Mouse (Mus musculus) retina, postnatal 7 days (tissue): ENCODE data around the gene Edn1.

Source experiments
- DNase-seq: peaks from one replicate; pipeline ENCODE4 v3.0.0-alpha.2; 2012; ENCODE audit warnings: low read depth, low spot score

Gene Edn1

GRCm38 (mm10) chr13:42315628-42316027 lies 14.4 kb downstream of the Edn1 start:
- DNase-seq = no peak

DNA sequence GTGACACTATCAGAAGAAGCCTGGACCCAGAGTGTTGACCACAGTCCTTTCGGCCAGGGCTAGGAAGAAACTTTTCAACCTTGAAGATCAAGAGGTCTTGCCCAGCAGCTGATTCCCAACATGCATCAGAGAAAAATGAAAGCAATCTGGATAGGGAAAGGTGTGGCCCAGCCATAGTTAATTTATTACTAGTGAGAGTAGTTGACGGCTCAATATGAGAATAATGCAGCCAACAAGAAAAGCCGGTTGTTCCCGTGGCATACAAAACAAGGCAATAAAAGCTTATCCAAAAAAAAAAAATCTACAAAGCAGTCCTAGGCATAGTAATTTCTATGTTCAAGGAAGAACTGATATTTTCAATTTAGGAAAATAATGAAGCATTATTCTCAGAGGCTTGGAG lies 16.5 kb downstream of the Edn1 start:
- no peak for DNase-seq

DNA sequence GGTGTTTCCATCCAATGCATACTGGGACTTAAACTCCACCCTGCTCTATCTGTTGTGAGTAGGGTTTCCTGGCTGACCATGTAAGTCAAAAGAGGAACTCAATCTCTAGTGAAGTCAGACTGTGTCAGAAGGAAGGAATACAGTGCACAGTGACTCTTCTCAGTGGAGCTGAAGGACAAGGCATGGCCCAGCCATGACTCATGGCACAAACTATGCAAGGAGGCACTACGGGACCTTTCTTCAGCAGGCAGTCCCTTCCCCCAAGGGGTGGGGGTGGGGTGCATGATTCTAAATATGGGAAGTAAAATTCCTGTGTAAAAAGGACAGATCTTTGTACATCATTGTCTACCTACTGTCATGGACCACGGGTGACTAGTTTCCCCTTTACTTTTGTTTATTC lies 27.3 kb downstream of the Edn1 start:
- DNase-seq = no peak

DNA sequence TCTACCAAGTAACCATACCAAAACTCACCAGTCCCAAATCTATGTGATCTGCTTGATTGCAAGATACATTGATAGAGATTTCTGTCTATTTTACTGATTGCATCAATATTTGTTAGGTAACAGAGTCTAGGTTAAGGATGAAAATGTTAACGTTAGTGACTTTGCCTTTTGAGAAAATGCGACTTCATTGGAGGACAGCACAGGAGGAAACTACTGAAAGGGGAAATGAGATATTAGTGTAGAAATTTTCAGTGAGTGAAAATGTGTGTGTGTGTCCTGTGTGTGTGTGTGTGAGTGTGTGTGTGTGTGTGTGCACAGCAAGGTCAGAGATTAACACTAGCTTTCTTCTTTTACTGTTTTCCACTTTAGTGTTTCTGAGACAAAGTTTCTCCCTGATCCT lies 29.8 kb downstream of the Edn1 start:
- no peak for DNase-seq

DNA sequence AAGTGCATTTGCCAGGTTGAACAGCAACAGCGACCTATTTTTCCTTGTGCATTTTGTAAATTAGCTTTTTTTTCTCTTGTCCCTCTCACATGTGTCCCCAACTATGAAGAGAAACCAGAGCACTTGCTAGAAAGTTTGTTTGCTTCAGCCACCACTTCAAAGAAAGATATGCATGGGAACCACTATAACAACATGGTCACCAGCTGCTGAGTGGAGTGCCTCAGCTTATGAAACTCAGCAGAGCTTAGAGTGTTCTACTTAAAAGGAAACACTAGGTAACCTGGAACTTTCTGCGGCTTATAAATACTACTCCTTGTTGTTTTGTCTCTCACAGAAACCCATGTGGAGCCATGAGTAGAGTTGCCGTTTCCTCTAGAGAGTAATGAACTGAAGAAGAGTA lies 33.7 kb downstream of the Edn1 start:
- no peak for DNase-seq

GRCm38 (mm10) chr13:42336414-42336813 lies 35.1 kb downstream of the Edn1 start:
- DNase-seq = no peak

DNA sequence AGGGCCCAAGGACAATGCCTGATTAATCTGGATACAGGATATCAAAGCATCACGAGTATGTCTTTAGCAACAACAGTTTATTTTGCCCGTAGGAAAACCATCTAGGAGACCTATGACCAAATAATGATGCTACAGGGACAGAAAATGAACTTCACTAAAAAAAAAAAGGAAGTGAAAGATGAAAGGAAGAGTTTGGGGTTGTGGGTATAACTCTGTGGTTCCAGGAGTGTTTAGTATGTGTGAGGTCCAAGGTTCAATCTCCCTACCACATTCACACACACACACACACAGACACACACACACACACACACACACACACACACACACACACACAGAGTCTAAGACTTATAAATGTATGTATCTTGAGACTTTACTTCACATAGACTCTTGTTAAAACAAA lies 35.8 kb downstream of the Edn1 start:
- no peak for DNase-seq

- no peak for DNase-seq
These were observed 38.2 kb downstream of the Edn1 start for GRCm38 (mm10) chr13:42339466-42339865.

- DNase-seq = no peak
These were observed 40.7 kb downstream of the Edn1 start for GRCm38 (mm10) chr13:42341871-42342532.

- DNase-seq = no peak
These were observed 44.2 kb downstream of the Edn1 start for GRCm38 (mm10) chr13:42345439-42345838.

- no peak for DNase-seq
These were observed 45.1 kb downstream of the Edn1 start for GRCm38 (mm10) chr13:42346414-42346813.

GRCm38 (mm10) chr13:42351675-42352074 lies 50.4 kb downstream of the Edn1 start:
- DNase-seq = no peak
